Mouse (Mus musculus): ENCODE results near the gene Sh3d19.

DNA sequence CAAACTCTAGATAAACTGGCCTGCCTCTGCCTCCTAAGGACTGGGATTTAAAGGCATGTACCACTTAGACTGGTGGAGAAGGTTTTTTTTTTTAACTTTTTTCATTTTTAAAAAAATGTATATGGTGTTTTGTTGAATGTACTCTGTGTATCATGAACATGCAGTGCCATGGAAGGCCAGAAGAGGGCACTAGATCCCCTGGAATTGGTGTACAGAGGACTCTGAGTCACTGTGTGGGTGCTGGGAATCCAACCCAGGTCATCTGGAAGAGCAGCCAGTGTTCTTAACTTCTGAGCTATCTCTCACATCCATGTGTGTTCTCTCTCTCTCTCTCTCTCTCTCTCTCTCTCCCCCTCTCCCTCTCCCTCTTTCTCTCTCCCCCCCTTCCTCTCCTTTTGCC is 151.2 kb downstream of the Sh3d19 start:
- TF ChIP-seq CTCF (IDR thresholded peaks at IDR 0.05; ENCODE audit: insufficient read depth, low read length), result 0 out of 2 replicates have a peak, but pooled peaks have one; percentile 10
- TF ChIP-seq POLR2A (IDR thresholded peaks at IDR 0.05; ENCODE audit: borderline replicate concordance, extremely low read depth, low read depth, low read length), result no peak

Data from lung, adult 2 months (tissue).